Mouse (Mus musculus) cerebellum, postnatal 25 days (tissue): ENCODE results near the gene Scd4.

ENCODE experiments used
- DNase-seq, 2 experiments: peaks; one replicate each; pipeline ENCODE4 v3.0.0; 2021; ENCODE audit warnings: mixed read lengths in 2 of 2

Scd4 gene

GRCm38 (mm10) chr19:44301176-44301575, 31.7 kb upstream of the Scd4 start:
- DNase-seq: peak; percentile 54 to 60

GRCm38 (mm10) chr19:44301671-44302305, 31.1 kb upstream of the Scd4 start:
- peak in 1 of 2 experiments; percentile 2 for DNase-seq

GRCm38 (mm10) chr19:44302901-44303300, 30.0 kb upstream of the Scd4 start:
- peak in 1 of 2 experiments; percentile 25 for DNase-seq

- DNase-seq: peak in 1 of 2 experiments; percentile 15
Measured at GRCm38 (mm10) chr19:44303502-44303901, 29.4 kb upstream of the Scd4 start.

- DNase-seq: peak in 1 of 2 experiments; percentile 28
Measured at GRCm38 (mm10) chr19:44304419-44304818, 28.5 kb upstream of the Scd4 start.

GRCm38 (mm10) chr19:44304851-44305510, 27.9 kb upstream of the Scd4 start:
- peak in 1 of 2 experiments; percentile 9 for DNase-seq

- DNase-seq: no peak
Measured at GRCm38 (mm10) chr19:44305701-44306100, 27.2 kb upstream of the Scd4 start.

- peak in 1 of 2 experiments; percentile 5 for DNase-seq
Measured at GRCm38 (mm10) chr19:44306171-44306570, 26.7 kb upstream of the Scd4 start.

- DNase-seq: no peak
Measured at GRCm38 (mm10) chr19:44307101-44307914, 25.6 kb upstream of the Scd4 start.

- DNase-seq: no peak
Measured at GRCm38 (mm10) chr19:44307915-44308470, 24.9 kb upstream of the Scd4 start.

GRCm38 (mm10) chr19:44308611-44309246, 24.2 kb upstream of the Scd4 start:
- no peak for DNase-seq

GRCm38 (mm10) chr19:44309351-44310154, 23.3 kb upstream of the Scd4 start:
- peak in 1 of 2 experiments; percentile 8 for DNase-seq

GRCm38 (mm10) chr19:44310155-44310575, 22.7 kb upstream of the Scd4 start:
- DNase-seq: peak in 1 of 2 experiments; percentile 1

- no peak for DNase-seq
Measured at GRCm38 (mm10) chr19:44310814-44311213, 22.1 kb upstream of the Scd4 start.

GRCm38 (mm10) chr19:44311306-44312006, 21.4 kb upstream of the Scd4 start:
- DNase-seq: peak in 1 of 2 experiments; percentile 1

GRCm38 (mm10) chr19:44312007-44312360, 20.9 kb upstream of the Scd4 start:
- peak in 1 of 2 experiments; percentile 16 for DNase-seq

- DNase-seq: peak in 1 of 2 experiments; percentile 4
Measured at GRCm38 (mm10) chr19:44313066-44313465, 19.8 kb upstream of the Scd4 start.

- peak; percentile 94 to 95 for DNase-seq
Measured at GRCm38 (mm10) chr19:44314327-44314759, 18.5 kb upstream of the Scd4 start.

- DNase-seq: peak in 1 of 2 experiments; percentile 65
Measured at GRCm38 (mm10) chr19:44314871-44315414, 17.9 kb upstream of the Scd4 start.

- DNase-seq: no peak
Measured at GRCm38 (mm10) chr19:44316752-44317315, 16.1 kb upstream of the Scd4 start.
